Mouse (Mus musculus) liver, adult 2 months (tissue): Measurements from ENCODE around the gene Atp8b5.

Experiments
- CTCF ChIP-seq: fragments of 200-500 bp; IDR thresholded peaks from 2 replicates; pipeline ENCODE4 v1.5.1; 2011; ENCODE audit warnings: low read depth, low read length, control low read depth
- POLR2A ChIP-seq: fragments of 200-500 bp; IDR thresholded peaks from 2 replicates; pipeline ENCODE4 v1.6.1; 2011; ENCODE audit warnings: low read length, control low read depth; ENCODE audit not compliant: insufficient read depth; ENCODE audit errors: extremely low read depth

- TF ChIP-seq CTCF = no peak
- no peak for TF ChIP-seq POLR2A
Observed at GRCm38 (mm10) chr4:43383246-43384082, 116.5 kb downstream of the Atp8b5 start.
